Mouse (Mus musculus) ovary, postnatal 10 days (tissue): ENCODE results near the gene Acoxl.
"Not testable (repeated sequence)": the region's sequence is repeated elsewhere in the genome, so short reads cannot be mapped to it uniquely, and the experiment has no call there.

Source experiments
- DNase-seq: peaks from one replicate; pipeline ENCODE4 v3.0.0; 2022; ENCODE audit warnings: low spot score

Gene Acoxl

GRCm38 (mm10) chr2:128079316-128079715 is 240.6 kb downstream of the Acoxl start:
- DNase-seq = no peak

DNA sequence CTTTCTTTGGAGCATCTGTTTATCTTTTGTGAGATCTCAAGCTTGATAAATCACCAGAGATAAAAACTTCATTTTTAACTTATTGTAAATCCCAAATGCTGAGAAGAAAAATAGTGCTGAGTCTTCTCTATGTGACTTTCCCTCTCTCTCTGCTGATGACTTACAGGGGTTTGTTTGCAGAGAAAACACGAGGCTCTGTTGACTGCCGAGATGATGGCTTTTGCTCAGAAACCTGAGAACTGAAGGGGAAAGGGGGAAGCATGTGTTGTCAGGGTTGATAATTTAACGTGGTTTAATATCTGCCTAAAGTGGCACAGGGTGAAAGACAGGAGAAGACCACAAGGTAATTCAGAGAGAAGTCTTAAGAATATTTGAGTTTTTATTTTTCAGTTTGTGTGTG is 245.2 kb downstream of the Acoxl start:
- DNase-seq = no peak

DNA sequence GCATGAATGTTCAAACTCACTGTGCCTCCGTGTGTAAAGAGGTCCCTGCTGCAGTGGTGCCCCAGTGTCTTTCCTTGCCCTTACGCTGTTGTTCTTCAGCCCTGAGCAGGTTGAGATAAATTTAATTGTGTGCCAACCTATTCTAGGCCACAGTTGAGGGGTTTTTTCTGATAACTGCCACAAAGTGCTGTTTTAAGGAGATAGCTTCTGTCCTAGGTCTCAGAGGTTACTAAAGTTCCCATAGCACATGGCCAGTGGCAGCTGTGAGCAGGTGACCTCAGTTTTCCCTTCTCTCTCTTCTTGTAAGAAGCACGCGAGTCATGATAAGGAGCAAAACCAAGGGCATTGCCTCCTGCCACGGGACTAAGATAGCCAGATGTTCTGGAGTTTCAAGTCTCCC is 245.9 kb downstream of the Acoxl start:
- no peak for DNase-seq

DNA sequence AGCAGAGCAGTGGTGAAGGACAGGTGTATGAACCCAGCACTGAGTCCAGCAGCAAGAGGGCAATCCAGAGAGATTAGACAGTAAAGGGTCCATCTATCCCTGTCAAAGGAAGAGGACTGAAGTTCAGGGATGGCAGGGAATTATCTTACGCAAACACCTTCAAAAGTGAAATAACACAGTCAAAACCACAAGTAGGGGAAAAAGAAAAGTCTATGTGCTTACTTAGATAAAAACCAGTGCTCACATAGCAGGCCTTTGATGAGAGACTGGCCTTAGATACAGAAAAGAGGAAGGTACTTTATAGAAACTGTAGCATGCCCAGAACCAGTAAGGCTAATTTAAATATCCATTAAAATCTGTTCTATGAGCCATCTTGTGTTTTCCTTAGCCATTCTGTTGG is 246.8 kb downstream of the Acoxl start:
- DNase-seq = no peak

- no peak for DNase-seq
Measured at GRCm38 (mm10) chr2:128086301-128086886, 247.7 kb downstream of the Acoxl start.

GRCm38 (mm10) chr2:128086996-128087526 is 248.4 kb downstream of the Acoxl start:
- no peak for DNase-seq

- DNase-seq = no peak
Measured at GRCm38 (mm10) chr2:128087798-128088545, 249.3 kb downstream of the Acoxl start.

- DNase-seq = no peak
Measured at GRCm38 (mm10) chr2:128090283-128090885, 251.7 kb downstream of the Acoxl start.

GRCm38 (mm10) chr2:128091431-128092369 is 253.0 kb downstream of the Acoxl start:
- no peak for DNase-seq

- no peak for DNase-seq
Measured at GRCm38 (mm10) chr2:128092451-128092850, 253.8 kb downstream of the Acoxl start.

DNA sequence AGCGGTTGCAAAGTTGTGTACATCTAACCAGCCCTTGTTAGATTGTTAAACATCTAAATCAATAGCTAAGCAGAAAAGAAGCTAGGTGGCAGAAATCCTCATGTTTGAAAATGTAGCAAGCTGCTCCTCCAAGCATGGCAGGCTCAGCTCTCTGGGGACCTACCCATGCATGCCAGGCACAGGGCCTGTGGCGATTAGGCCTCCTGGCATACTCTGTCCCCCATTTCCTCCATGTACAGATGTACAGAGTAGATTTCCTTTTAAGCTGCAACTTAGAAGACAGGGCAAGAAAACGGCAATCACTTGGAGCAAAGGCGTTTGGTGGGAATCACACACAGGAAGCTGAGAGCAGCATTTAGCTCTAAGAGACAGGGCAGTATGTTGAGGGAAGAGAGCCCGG is 255.5 kb downstream of the Acoxl start:
- no peak for DNase-seq

GRCm38 (mm10) chr2:128094602-128095001 is 255.9 kb downstream of the Acoxl start:
- no peak for DNase-seq

DNA sequence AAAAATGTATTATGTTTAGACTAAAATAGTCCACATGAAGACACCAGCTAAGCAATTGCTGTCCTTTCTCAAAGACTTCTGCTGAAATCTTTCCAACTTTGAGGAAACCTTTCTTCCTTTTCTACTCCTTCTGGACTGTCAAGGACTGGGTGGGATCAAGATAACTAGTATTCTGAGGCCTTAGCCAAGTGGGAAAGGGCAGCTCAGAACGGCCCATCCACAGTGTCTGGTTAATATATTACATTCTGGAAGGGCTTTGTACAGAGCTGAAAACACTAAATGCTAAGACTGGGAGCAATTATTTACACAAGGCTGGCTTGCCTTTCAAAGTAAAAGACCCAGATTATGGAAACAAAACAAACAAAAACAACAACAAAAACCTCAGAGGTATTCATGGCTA is 256.6 kb downstream of the Acoxl start:
- no peak for DNase-seq

DNA sequence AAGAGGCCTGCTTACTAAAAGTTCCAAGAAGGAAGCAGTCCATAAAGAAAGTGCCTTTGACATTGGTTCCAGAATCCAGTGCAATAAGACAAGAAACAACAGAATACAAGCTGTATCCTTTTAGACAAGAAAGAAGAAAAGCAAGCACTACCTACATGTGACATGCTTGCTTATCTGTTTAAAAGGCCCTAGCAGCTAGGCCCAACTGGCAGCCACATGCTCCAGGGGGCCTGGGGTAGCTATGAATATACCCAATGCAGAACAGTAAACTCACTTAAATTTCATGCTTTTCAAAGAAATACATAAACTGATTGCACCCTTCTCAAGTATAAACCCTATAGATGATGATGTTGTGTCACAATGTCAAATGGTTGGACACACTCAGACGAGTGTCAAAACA is 257.4 kb downstream of the Acoxl start:
- no peak for DNase-seq

- not testable (repeated sequence) for DNase-seq
Measured at GRCm38 (mm10) chr2:128098118-128098517, 259.4 kb downstream of the Acoxl start.

DNA sequence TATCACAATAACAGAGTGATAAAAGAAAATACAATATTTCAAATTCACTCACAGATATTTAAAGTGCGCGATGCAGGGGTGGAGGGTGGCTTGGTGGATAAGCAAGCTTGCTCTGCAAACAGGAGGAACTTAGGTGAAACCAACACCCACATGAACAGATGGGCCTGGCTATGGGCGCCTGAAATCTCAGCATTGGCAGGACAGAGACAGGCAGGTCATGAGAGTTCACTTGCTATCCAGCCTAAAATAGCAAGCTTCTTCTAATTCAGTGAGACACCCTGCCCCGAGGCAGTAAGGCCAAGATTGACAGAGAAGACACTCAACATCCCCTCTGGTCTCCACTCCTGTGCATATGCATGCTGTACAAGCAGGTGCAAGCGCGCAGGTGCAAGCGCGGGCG is 263.4 kb downstream of the Acoxl start:
- DNase-seq = no peak

DNA sequence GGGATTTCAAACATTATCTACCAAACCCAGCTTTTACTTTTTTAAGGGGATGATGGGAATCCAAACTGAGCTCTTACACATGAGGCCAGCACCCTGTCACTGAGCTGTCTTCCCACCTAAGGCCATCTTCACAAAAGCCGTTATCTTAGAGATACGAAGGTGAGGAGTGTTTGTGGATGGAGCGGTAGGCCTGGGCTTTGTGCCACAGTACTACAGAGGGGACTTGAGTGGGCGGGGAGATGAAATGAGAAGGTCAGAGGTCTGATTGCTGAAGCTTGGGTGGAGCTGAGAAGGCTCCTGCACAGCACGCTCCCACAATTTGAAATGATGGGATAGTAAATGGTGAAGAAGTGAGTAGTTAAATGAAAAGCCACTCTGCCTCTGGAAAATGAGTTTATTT is 266.1 kb downstream of the Acoxl start:
- no peak for DNase-seq

- DNase-seq = no peak
Measured at GRCm38 (mm10) chr2:128105651-128106050, 267.0 kb downstream of the Acoxl start.

- DNase-seq = no peak
Measured at GRCm38 (mm10) chr2:128111537-128111936, 272.9 kb downstream of the Acoxl start.

GRCm38 (mm10) chr2:128114621-128115020 is 275.9 kb downstream of the Acoxl start:
- DNase-seq = no peak

GRCm38 (mm10) chr2:128115579-128115978 is 276.9 kb downstream of the Acoxl start:
- no peak for DNase-seq

DNA sequence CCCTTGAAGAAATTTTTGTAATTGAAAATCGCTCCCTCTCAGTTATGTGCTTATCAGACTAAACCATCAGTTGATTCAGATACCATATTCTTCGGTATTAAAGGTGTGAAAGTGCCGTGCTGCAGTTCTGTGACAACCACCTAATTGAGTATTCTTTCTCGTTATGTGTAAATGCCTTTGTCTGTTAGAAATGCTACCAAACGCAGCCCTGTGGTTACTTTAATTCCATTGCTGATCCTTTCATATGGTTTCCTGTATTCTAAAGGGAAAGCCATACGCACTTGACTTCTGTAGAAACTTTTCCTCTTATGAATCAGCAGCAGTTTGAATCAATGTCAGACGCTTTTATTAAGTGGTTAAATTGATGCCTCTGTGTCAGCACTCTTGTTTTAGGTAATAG is 278.9 kb downstream of the Acoxl start:
- DNase-seq = no peak
